16 mouse cellular contexts compared by ENCODE assay signal in genomic region chr9:14268578-14268977, GRCm38 (mm10). TPM values are rescaled to one million over a fixed set of nuclear protein-coding genes. Genes with fewer than 3 reads are reported as not detected.
DNase-seq lines count a peak whose midpoint lies in the region; ATAC-seq lines count a peak whose summit lies in the region.
"Had no signal": no experiment of that assay in that cellular context is flagged by ENCODE, and none has a peak within 500 bp of the region (broad histone marks: within the 10 kb centered on the region; RNA-seq: fewer than 3 reads in every experiment).

No protein-coding gene starts in this region.

- DNase-seq in 416B (ENCODE audit: low read depth), result peak; percentile 57
- no peak for DNase-seq in layer of hippocampus, postnatal 36 days
- no peak for DNase-seq in thymus, postnatal 0 days (ENCODE audit: low spot score)
- DNase-seq: adrenal gland, adult 8-10 months; adrenal gland, postnatal 14 days; adrenal gland, postnatal 36 days; cerebellum, adult 18-20 months; cerebellum, adult 8-10 months; cerebellum, adult 9-11 months; cerebellum, postnatal 14 days; cerebellum, postnatal 36 days; forebrain, postnatal 0 days had no signal

- peak; percentile 90 for ATAC-seq in granulocyte monocyte progenitor cell, adult 5-6 weeks (replicated peaks; ENCODE audit: poor library complexity, severe bottlenecking)
- peak; percentile 95 for ATAC-seq in megakaryocyte progenitor cell, adult 5-6 weeks (replicated peaks; ENCODE audit: poor library complexity)
- ATAC-seq: forebrain, embryonic 13.5 days; forebrain, embryonic 15.5 days; forebrain, postnatal 0 days had no signal

RNA-seq across cellular contexts. Expression of gene Sesn3, which starts 6.3 kb away (rescaled TPM):
- total RNA-seq in granulocyte monocyte progenitor cell, adult 5-6 weeks (2014; fragmentation: Nextera tagmentation), result 5.5 and 8.3 TPM in 2 replicates
- 5.5 and 6.4 TPM in 2 replicates for total RNA-seq in granulocyte monocyte progenitor cell, adult 5-6 weeks (2017)
- total RNA-seq in megakaryocyte progenitor cell, adult 5-6 weeks (2015), result 6.1 and 7.5 TPM in 2 replicates
- total RNA-seq in megakaryocyte progenitor cell, adult 5-6 weeks (2017), result 4.5 and 5.6 TPM in 2 replicates
- 10 to 100 TPM; 64.5 to 71.4 TPM for total RNA-seq in layer of hippocampus, postnatal 36 days (2021)
- polyA plus RNA-seq in thymus, postnatal 0 days (2015; fragmentation: Nextera tagmentation; extraction: Ambion mirVana), result 18.8 and 19.3 TPM in 2 replicates

Comparison
In these comparisons a context has a peak if more than half of its experiments do, and no peak if none do; other contexts are left out.
1. RNA of gene Sesn3, which starts 6.3 kb away (total RNA-seq): 64.5 to 71.4 TPM in layer of hippocampus, postnatal 36 days; 4.5 to 7.5 TPM in megakaryocyte progenitor cell, adult 5-6 weeks and 5.5 to 8.3 TPM in granulocyte monocyte progenitor cell, adult 5-6 weeks; every median in the first group is over 4 times any median in the second.